Mouse (Mus musculus): ENCODE measurements around the gene Tbx15.

Tbx15 gene

GRCm38 (mm10) chr3:99387127-99387526 is 146.9 kb downstream of the Tbx15 start:
- DNase-seq (ENCODE audit: low read depth, low spot score) = no peak
